Mouse (Mus musculus) adrenal gland, postnatal 4 days (tissue): ENCODE measurements at regions not wholly inside any gene's neighbourhood (a gene's known extent, or its start where the extent isn't known, plus 50 kb on each side); places are given as distances from the start of the nearest gene placed in this dataset.

Experiments used
- DNase-seq, 2 experiments: peaks; one replicate each; pipeline ENCODE4 v3.0.0; 2021 to 2022; ENCODE audit warnings: low spot score in 2 of 2, mixed read lengths in 2 of 2

- no peak for DNase-seq
Measured at GRCm38 (mm10) chr10:39221028-39221427, 57.4 kb upstream of the Ccn6 start.

GRCm38 (mm10) chr10:39219366-39219765 is 55.8 kb upstream of the Ccn6 start:
- DNase-seq: no peak

GRCm38 (mm10) chr10:39218151-39218550 is 54.6 kb upstream of the Ccn6 start:
- DNase-seq: no peak

- DNase-seq: no peak
Measured at GRCm38 (mm10) chr10:39216142-39216904, 52.7 kb upstream of the Ccn6 start.

- DNase-seq: no peak
Measured at GRCm38 (mm10) chr10:39214563-39214962, 51.0 kb upstream of the Ccn6 start.
